In the genomic region with DNA sequence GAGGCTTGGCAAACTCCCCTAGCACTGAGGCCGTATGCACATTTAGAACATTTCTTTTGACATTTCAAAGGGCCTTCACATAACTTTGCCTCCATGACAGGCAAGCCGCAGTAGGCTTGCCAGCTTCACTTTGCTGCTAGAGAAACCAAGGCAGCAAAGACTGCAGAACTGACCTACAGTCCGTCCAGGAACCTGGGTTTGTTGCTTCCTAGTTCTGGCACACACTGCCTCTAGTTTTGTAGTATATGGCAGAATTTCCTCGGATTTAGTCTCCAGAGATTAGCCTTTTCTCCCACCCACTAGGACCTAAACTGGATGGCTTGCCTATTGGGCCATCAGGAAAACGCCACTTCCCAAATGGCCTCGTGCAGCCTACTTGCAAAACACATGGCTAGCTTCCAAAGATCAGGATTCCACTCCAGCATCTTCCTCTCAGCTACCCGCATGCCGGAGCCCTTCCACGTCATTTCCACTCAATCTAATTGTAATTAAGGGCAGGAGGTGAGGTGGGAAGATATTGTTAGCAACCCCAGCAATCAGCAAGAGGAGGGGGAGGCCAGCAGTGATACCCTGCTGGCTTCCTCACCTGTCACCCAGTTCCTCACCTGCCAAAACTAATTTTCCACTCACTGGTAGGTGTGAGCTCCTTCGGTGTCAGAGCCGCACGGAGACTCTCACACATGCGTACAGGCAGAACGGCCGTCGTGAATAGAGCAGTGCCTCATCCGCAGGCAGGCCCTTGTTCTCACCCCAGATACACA, we compare ENCODE assay signal across 9 mouse cellular contexts. TPM values are rescaled to one million over a fixed set of nuclear protein-coding genes. Genes with fewer than 3 reads are reported as not detected.
DNase-seq lines count a peak whose midpoint lies in the region; ATAC-seq lines count a peak whose summit lies in the region.
"Had no signal": no experiment of that assay in that cellular context is flagged by ENCODE, and none has a peak within 500 bp of the region (broad histone marks: within the 10 kb centered on the region; RNA-seq: fewer than 3 reads in every experiment).

No protein-coding gene starts in this region.

- H3K4me3 ChIP-seq in hindbrain, embryonic 10.5 days: peak overlapping the region; percentile 30
- no peak overlapping the region for H3K4me3 ChIP-seq in hindbrain, embryonic 11.5 days (ENCODE audit: low read depth, low read length)
- H3K4me3 ChIP-seq in heart, embryonic 13.5 days: peak overlapping the region; percentile 35
- H3K4me3 ChIP-seq in midbrain, embryonic 14.5 days (replicated peaks; ENCODE audit: low read depth, low read length): no peak overlapping the region

- no peaks in the 10 kb centered on the region for H3K36me3 ChIP-seq in hindbrain, embryonic 10.5 days
- no peaks in the 10 kb centered on the region for H3K36me3 ChIP-seq in hindbrain, embryonic 11.5 days (ENCODE audit: control insufficient read depth, insufficient read depth, low read length)
- no peaks in the 10 kb centered on the region for H3K36me3 ChIP-seq in heart, embryonic 13.5 days
- no peaks in the 10 kb centered on the region for H3K36me3 ChIP-seq in midbrain, embryonic 14.5 days (ENCODE audit: control insufficient read depth, insufficient read depth, low read length)

- 78% methylated on average over 17 of the region's 17 CpGs for WGBS in hindbrain, embryonic 10.5 days
- 74% methylated on average over 17 of the region's 17 CpGs for WGBS in hindbrain, embryonic 11.5 days
- 58% methylated on average over 17 of the region's 17 CpGs for WGBS in heart, embryonic 13.5 days
- WGBS in midbrain, embryonic 14.5 days: 39% methylated on average over 17 of the region's 17 CpGs

- DNase-seq in hindbrain, embryonic 10.5 days (ENCODE audit: low spot score): no peak
- DNase-seq in hindbrain, embryonic 11.5 days (ENCODE audit: low spot score): no peak
- DNase-seq in cerebellum, postnatal 10 days: peak; percentile 71 to 78
- DNase-seq in midbrain, embryonic 14.5 days: no peak
- no peak for DNase-seq in right cerebral cortex, postnatal 14 days
- no peak for DNase-seq in right cerebral cortex, adult 18-20 months
- DNase-seq: kidney, adult 8-10 months had no signal

- no peak overlapping the region for H3K4me2 ChIP-seq in hindbrain, embryonic 11.5 days (replicated peaks; ENCODE audit: low read depth, low read length)
- H3K4me2 ChIP-seq in heart, embryonic 13.5 days: peak overlapping the region; percentile 60
- H3K4me2 ChIP-seq in midbrain, embryonic 14.5 days (ENCODE audit: low read length): peak overlapping the region; percentile 45

- H3K27me3 ChIP-seq in hindbrain, embryonic 10.5 days (ENCODE audit: insufficient read depth, poor library complexity, severe bottlenecking): peaks cover 48% of the 10 kb centered on the region
- H3K27me3 ChIP-seq in hindbrain, embryonic 11.5 days (ENCODE audit: control insufficient read depth, insufficient read depth, low read length): no peaks in the 10 kb centered on the region
- H3K27me3 ChIP-seq in heart, embryonic 13.5 days (replicated peaks): peaks cover 15% of the 10 kb centered on the region; the same call in 1 of the 2 replicates
- no peaks in the 10 kb centered on the region for H3K27me3 ChIP-seq in midbrain, embryonic 14.5 days (ENCODE audit: control insufficient read depth, insufficient read depth, low read length)

- H3K4me1 ChIP-seq in hindbrain, embryonic 10.5 days (replicated peaks): peaks cover 36% of the 10 kb centered on the region
- H3K4me1 ChIP-seq in hindbrain, embryonic 11.5 days (replicated peaks; ENCODE audit: control insufficient read depth, insufficient read depth, low read length): peaks cover 6% of the 10 kb centered on the region
- peaks cover 74% of the 10 kb centered on the region for H3K4me1 ChIP-seq in heart, embryonic 13.5 days
- H3K4me1 ChIP-seq in midbrain, embryonic 14.5 days (ENCODE audit: control insufficient read depth, insufficient read depth, low read length): peaks cover 25% of the 10 kb centered on the region

- H3K9ac ChIP-seq in hindbrain, embryonic 11.5 days (ENCODE audit: low read depth, low read length): no peak overlapping the region
- peak overlapping the region; percentile 70 for H3K9ac ChIP-seq in heart, embryonic 13.5 days
- H3K9ac ChIP-seq in midbrain, embryonic 14.5 days (replicated peaks; ENCODE audit: low read length): peak overlapping the region; percentile 27; the same call in 1 of the 2 replicates

- H3K9me3 ChIP-seq in hindbrain, embryonic 10.5 days: no peaks in the 10 kb centered on the region
- no peaks in the 10 kb centered on the region for H3K9me3 ChIP-seq in hindbrain, embryonic 11.5 days (ENCODE audit: control insufficient read depth, low read length)
- no peaks in the 10 kb centered on the region for H3K9me3 ChIP-seq in heart, embryonic 13.5 days
- H3K9me3 ChIP-seq in midbrain, embryonic 14.5 days (ENCODE audit: control insufficient read depth, low read length): no peaks in the 10 kb centered on the region

- H3K27ac ChIP-seq in hindbrain, embryonic 10.5 days: peak overlapping the region; percentile 80
- no peak overlapping the region for H3K27ac ChIP-seq in hindbrain, embryonic 11.5 days (ENCODE audit: low read depth, low read length)
- H3K27ac ChIP-seq in heart, embryonic 13.5 days (replicated peaks): peak overlapping the region; percentile 94
- H3K27ac ChIP-seq in midbrain, embryonic 14.5 days (replicated peaks; ENCODE audit: low read depth, low read length): peak overlapping the region; percentile 74

- ATAC-seq in hindbrain, embryonic 11.5 days (ENCODE audit: low FRiP score): no peak
- no peak for ATAC-seq in heart, embryonic 13.5 days (ENCODE audit: extremely low read depth, insufficient number of reproducible peaks, low FRiP score, low TSS enrichment)
- no peak for ATAC-seq in midbrain, embryonic 14.5 days (ENCODE audit: low FRiP score, low TSS enrichment)
- no peak for ATAC-seq in erythroid progenitor cell, adult 5-6 weeks (replicated peaks; ENCODE audit: low FRiP score, poor library complexity, severe bottlenecking)

RNA-seq across cellular contexts. Expression of gene Inka2, which starts 7.8 kb away (rescaled TPM):
- polyA plus RNA-seq in hindbrain, embryonic 10.5 days (2016; fragmentation: Nextera tagmentation; extraction: Ambion mirVana): 2.1 and 4.3 TPM in 2 replicates
- 1.2 and 1.3 TPM in 2 replicates for polyA plus RNA-seq in hindbrain, embryonic 11.5 days (2014; fragmentation: Nextera tagmentation; extraction: Ambion mirVana)
- polyA plus RNA-seq in heart, embryonic 13.5 days (2015; fragmentation: Nextera tagmentation; extraction: Ambion mirVana): 2.0 and 2.3 TPM in 2 replicates
- polyA plus RNA-seq in midbrain, embryonic 14.5 days (2014; fragmentation: Nextera tagmentation; extraction: Ambion mirVana): 1.5 and 3.2 TPM in 2 replicates
- not detected in 2 replicates for total RNA-seq in erythroid progenitor cell, adult 5-6 weeks (2015; ENCODE audit: low replicate concordance)
- total RNA-seq in erythroid progenitor cell, adult 5-6 weeks (2017; ENCODE audit: low replicate concordance): not detected in 2 replicates

RNA-seq across cellular contexts. Expression of gene Ddx20, which starts 9.2 kb away (rescaled TPM):
- polyA plus RNA-seq in hindbrain, embryonic 10.5 days (2016; fragmentation: Nextera tagmentation; extraction: Ambion mirVana): 42.0 and 49.6 TPM in 2 replicates
- 40.7 and 45.6 TPM in 2 replicates for polyA plus RNA-seq in hindbrain, embryonic 11.5 days (2014; fragmentation: Nextera tagmentation; extraction: Ambion mirVana)
- 18.1 and 20.2 TPM in 2 replicates for polyA plus RNA-seq in heart, embryonic 13.5 days (2015; fragmentation: Nextera tagmentation; extraction: Ambion mirVana)
- polyA plus RNA-seq in midbrain, embryonic 14.5 days (2014; fragmentation: Nextera tagmentation; extraction: Ambion mirVana): 19.1 and 32.0 TPM in 2 replicates
- 21.3 and 28.1 TPM in 2 replicates for total RNA-seq in erythroid progenitor cell, adult 5-6 weeks (2015; ENCODE audit: low replicate concordance)
- 25.4 and 33.1 TPM in 2 replicates for total RNA-seq in erythroid progenitor cell, adult 5-6 weeks (2017; ENCODE audit: low replicate concordance)

Comparison
In these comparisons a context has a peak if more than half of its experiments do, and no peak if none do; other contexts are left out.
1. H3K4me3 ChIP-seq: peak in hindbrain, embryonic 10.5 days (single experiment) and heart, embryonic 13.5 days (single experiment); none in hindbrain, embryonic 11.5 days (single experiment) and midbrain, embryonic 14.5 days (single experiment).
2. DNase-seq: peak in cerebellum, postnatal 10 days (2 of 2); none in hindbrain, embryonic 10.5 days (single experiment), hindbrain, embryonic 11.5 days (single experiment), midbrain, embryonic 14.5 days (single experiment), right cerebral cortex, postnatal 14 days (single experiment) and right cerebral cortex, adult 18-20 months (single experiment).